Mouse (Mus musculus) intestine, embryonic 15.5 days (tissue): ENCODE measurements around the gene Dmgdh. TPM values are rescaled to one million over a fixed set of nuclear protein-coding genes. Genes with fewer than 3 reads are reported as not detected.

Source experiments
- ATAC-seq: fragments of 200-750 bp; cut with Nextera tagmentation; 2 replicates; pipeline ENCODE4 v1.8.0; 2017; ENCODE audit warnings: moderate TSS enrichment, moderate library complexity
- H3K27ac ChIP-seq: fragments of 300-500 bp; sonication (generic); 2 replicates; pipeline ENCODE4 v1.5.1; 2015; ENCODE audit warnings: mild to moderate bottlenecking, inconsistent platforms
- H3K27me3 ChIP-seq: fragments of 300-500 bp; sonication (generic); replicated peaks from 2 replicates; pipeline ENCODE4 v1.6.1; 2015; ENCODE audit warnings: inconsistent platforms
- H3K36me3 ChIP-seq: fragments of 300-500 bp; sonication (generic); 2 replicates; pipeline ENCODE4 v1.6.1; 2015; ENCODE audit warnings: inconsistent platforms
- H3K4me1 ChIP-seq: fragments of 300-500 bp; sonication (generic); replicated peaks from 2 replicates; pipeline ENCODE4 v1.6.1; 2015; ENCODE audit warnings: inconsistent platforms
- H3K4me2 ChIP-seq: fragments of 300-500 bp; sonication (generic); replicated peaks from 2 replicates; pipeline ENCODE4 v1.6.1; 2015; ENCODE audit warnings: mild to moderate bottlenecking, inconsistent platforms
- H3K4me3 ChIP-seq: fragments of 300-500 bp; sonication (generic); replicated peaks from 2 replicates; pipeline ENCODE4 v1.5.1; 2015; ENCODE audit warnings: inconsistent platforms
- H3K9ac ChIP-seq: fragments of 300-500 bp; sonication (generic); 2 replicates; pipeline ENCODE4 v1.6.1; 2015; ENCODE audit warnings: inconsistent platforms
- H3K9me3 ChIP-seq: fragments of 300-500 bp; sonication (generic); 2 replicates; pipeline ENCODE4 v1.6.1; 2016; ENCODE audit warnings: inconsistent platforms
- WGBS: fragments of 180-500 bp; shearing (Covaris S2); methylation state at CpG from one replicate; pipeline ENCODE4 v1.1.7; 2015; 5-methylcytosine and 5-hydroxymethylcytosine counted together
- polyA plus RNA-seq: library from polyadenylated mRNA; unstranded; fragments of >200 nt; fragmentation: Nextera tagmentation; extraction: Ambion mirVana; gene quantifications from 2 replicates; pipeline ENCODE4 v1.2.1, GENCODE M21; 2015

The Dmgdh gene
- 0.38 and 0.39 TPM in 2 replicates for polyA plus RNA-seq

- Histone ChIP-seq H3K27me3 (peaks cover 8% of the 10 kb centered on the region), H3K4me2 (peak within 1 kb of the TSS; percentile 48), H3K9ac (no peak within 1 kb of the TSS), H3K4me1 (peaks cover 5% of the 10 kb centered on the region; the same call in 1 of the 2 replicates), H3K27ac (no peak within 1 kb of the TSS), H3K4me3 (peak within 1 kb of the TSS; percentile 17), H3K9me3 (no peaks in the 10 kb centered on the region), H3K36me3 (no peaks in the 10 kb centered on the region)
- 8% methylated on average over 31 of the region's 31 CpGs for WGBS
- no peak; the same call in 1 of the 2 replicates for ATAC-seq
Observed at GRCm38 (mm10) chr13:93674131-93674561, at the start of gene Dmgdh, which contains the start of gene Bhmt2. TSS of gene Dmgdh (plus strand) at chr13:93674433. TSS of gene Bhmt2 (minus strand) at chr13:93674302.

- 26% methylated on average over 6 of the region's 6 CpGs for WGBS
- no peaks in the 10 kb centered on the region for H3K4me1 ChIP-seq
- H3K9ac ChIP-seq = no peak overlapping the region
- no peak overlapping the region for H3K27ac ChIP-seq
- H3K9me3 ChIP-seq = no peaks in the 10 kb centered on the region
- H3K27me3 ChIP-seq = no peaks in the 10 kb centered on the region
- no peaks in the 10 kb centered on the region for H3K36me3 ChIP-seq
- no peak for ATAC-seq
- no peak overlapping the region for H3K4me3 ChIP-seq
- H3K4me2 ChIP-seq = no peak overlapping the region
Observed at GRCm38 (mm10) chr13:93628861-93629260, 45.4 kb upstream of the Dmgdh start.

- Histone ChIP-seq H3K4me1 (no peaks in the 10 kb centered on the region), H3K9me3 (no peaks in the 10 kb centered on the region), H3K9ac (no peak overlapping the region), H3K36me3 (no peaks in the 10 kb centered on the region), H3K27ac (no peak overlapping the region), H3K4me3 (no peak overlapping the region), H3K27me3 (no peaks in the 10 kb centered on the region), H3K4me2 (no peak overlapping the region)
- no peak for ATAC-seq
- 79% methylated on average over 10 of the region's 10 CpGs for WGBS
Observed at GRCm38 (mm10) chr13:93630941-93631705, 43.1 kb upstream of the Dmgdh start.

- Histone ChIP-seq H3K36me3 (no peaks in the 10 kb centered on the region), H3K4me2 (no peak overlapping the region), H3K27ac (no peak overlapping the region), H3K4me1 (no peaks in the 10 kb centered on the region), H3K27me3 (no peaks in the 10 kb centered on the region), H3K9ac (no peak overlapping the region), H3K9me3 (no peaks in the 10 kb centered on the region), H3K4me3 (no peak overlapping the region)
- 85% methylated on average over 5 of the region's 5 CpGs for WGBS
- ATAC-seq = no peak
Observed at GRCm38 (mm10) chr13:93632927-93633326, 41.3 kb upstream of the Dmgdh start.

- WGBS = 93% methylated on average over 1 of the region's 1 CpGs
- Histone ChIP-seq H3K4me1 (no peaks in the 10 kb centered on the region), H3K27ac (no peak overlapping the region), H3K36me3 (no peaks in the 10 kb centered on the region), H3K4me3 (no peak overlapping the region), H3K9me3 (no peaks in the 10 kb centered on the region), H3K27me3 (no peaks in the 10 kb centered on the region), H3K4me2 (no peak overlapping the region), H3K9ac (no peak overlapping the region)
- ATAC-seq = no peak
Observed at GRCm38 (mm10) chr13:93636561-93636960, 37.7 kb upstream of the Dmgdh start.

- Histone ChIP-seq H3K36me3 (no peaks in the 10 kb centered on the region), H3K9ac (no peak within 1 kb of the TSS), H3K4me2 (no peak within 1 kb of the TSS), H3K4me3 (no peak within 1 kb of the TSS), H3K4me1 (no peaks in the 10 kb centered on the region), H3K27me3 (no peaks in the 10 kb centered on the region), H3K27ac (no peak within 1 kb of the TSS), H3K9me3 (no peaks in the 10 kb centered on the region)
- no peak for ATAC-seq
- WGBS = 64% methylated on average over 19 of the region's 19 CpGs
Observed at GRCm38 (mm10) chr13:93637282-93638245, 36.7 kb upstream of the Dmgdh start, which contains the start of gene Bhmt. TSS of gene Bhmt (minus strand) at chr13:93637961.

- Histone ChIP-seq H3K4me1 (no peaks in the 10 kb centered on the region), H3K27me3 (no peaks in the 10 kb centered on the region), H3K36me3 (no peaks in the 10 kb centered on the region), H3K27ac (no peak overlapping the region), H3K4me3 (no peak overlapping the region), H3K9me3 (no peaks in the 10 kb centered on the region), H3K4me2 (no peak overlapping the region), H3K9ac (no peak overlapping the region)
- WGBS = 64% methylated on average over 4 of the region's 4 CpGs
- no peak for ATAC-seq
Observed at GRCm38 (mm10) chr13:93639636-93640035, 34.6 kb upstream of the Dmgdh start.

- Histone ChIP-seq H3K9me3 (no peaks in the 10 kb centered on the region), H3K4me1 (no peaks in the 10 kb centered on the region), H3K36me3 (no peaks in the 10 kb centered on the region), H3K4me2 (no peak overlapping the region), H3K9ac (no peak overlapping the region), H3K27ac (no peak overlapping the region), H3K4me3 (no peak overlapping the region), H3K27me3 (no peaks in the 10 kb centered on the region)
- ATAC-seq = no peak
- 63% methylated on average over 7 of the region's 7 CpGs for WGBS
Observed at GRCm38 (mm10) chr13:93648387-93649130, 25.7 kb upstream of the Dmgdh start.

GRCm38 (mm10) chr13:93653382-93653781 is 20.9 kb upstream of the Dmgdh start:
- no peak for ATAC-seq
- Histone ChIP-seq H3K27ac (no peak overlapping the region), H3K4me2 (no peak overlapping the region), H3K4me1 (no peaks in the 10 kb centered on the region), H3K36me3 (no peaks in the 10 kb centered on the region), H3K27me3 (no peaks in the 10 kb centered on the region), H3K9me3 (no peaks in the 10 kb centered on the region), H3K9ac (no peak overlapping the region), H3K4me3 (no peak overlapping the region)
- WGBS = 92% methylated on average over 6 of the region's 6 CpGs

- H3K27ac ChIP-seq = no peak overlapping the region
- no peak overlapping the region for H3K4me2 ChIP-seq
- no peaks in the 10 kb centered on the region for H3K4me1 ChIP-seq
- 74% methylated on average over 5 of the region's 5 CpGs for WGBS
- no peak overlapping the region for H3K9ac ChIP-seq
- no peaks in the 10 kb centered on the region for H3K9me3 ChIP-seq
- H3K4me3 ChIP-seq = no peak overlapping the region
- H3K27me3 ChIP-seq = no peaks in the 10 kb centered on the region
- no peak for ATAC-seq
- no peaks in the 10 kb centered on the region for H3K36me3 ChIP-seq
Observed at GRCm38 (mm10) chr13:93657941-93658340, 16.3 kb upstream of the Dmgdh start.

- Histone ChIP-seq H3K4me2 (no peak overlapping the region), H3K27me3 (no peaks in the 10 kb centered on the region), H3K27ac (no peak overlapping the region), H3K9me3 (no peaks in the 10 kb centered on the region), H3K4me3 (no peak overlapping the region), H3K36me3 (no peaks in the 10 kb centered on the region), H3K9ac (no peak overlapping the region), H3K4me1 (no peaks in the 10 kb centered on the region)
- WGBS = 92% methylated on average over 4 of the region's 4 CpGs
- ATAC-seq = no peak
Observed at GRCm38 (mm10) chr13:93667586-93667985, 6.6 kb upstream of the Dmgdh start.

- Histone ChIP-seq H3K4me3 (no peak overlapping the region), H3K27me3 (peaks cover 8% of the 10 kb centered on the region), H3K4me1 (peaks cover 5% of the 10 kb centered on the region; the same call in 1 of the 2 replicates), H3K9me3 (no peaks in the 10 kb centered on the region), H3K9ac (no peak overlapping the region), H3K27ac (no peak overlapping the region), H3K4me2 (no peak overlapping the region), H3K36me3 (no peaks in the 10 kb centered on the region)
- 95% methylated on average over 4 of the region's 4 CpGs for WGBS
- ATAC-seq = no peak
Observed at GRCm38 (mm10) chr13:93672371-93672770, 1.9 kb upstream of the Dmgdh start.
